Mouse (Mus musculus): Measurements from ENCODE around the gene Pde10a. TPM values are rescaled to one million over a fixed set of nuclear protein-coding genes. Genes with fewer than 3 reads are reported as not detected.

Pde10a gene
- polyA plus RNA-seq, 1 experiment from 2014 or later: 1.4 TPM

- H3K4me1 ChIP-seq (replicated peaks): peaks cover 11% of the 10 kb centered on the region
- H3K4me3 ChIP-seq: no peak overlapping the region
- WGBS: 90% methylated on average over 5 of the region's 5 CpGs
- no peaks in the 10 kb centered on the region for H3K27me3 ChIP-seq
- no peaks in the 10 kb centered on the region for H3K36me3 ChIP-seq
- H3K4me2 ChIP-seq: no peak overlapping the region
- no peaks in the 10 kb centered on the region for H3K9me3 ChIP-seq (replicated peaks)
- no peak for ATAC-seq (replicated peaks; ENCODE audit: insufficient number of reproducible peaks, insufficient read depth, low FRiP score, low read depth)
- H3K9ac ChIP-seq: no peak overlapping the region
- H3K27ac ChIP-seq: no peak overlapping the region
These were observed 378.5 kb downstream of the Pde10a start for GRCm38 (mm10) chr17:8903555-8904283.

GRCm38 (mm10) chr17:8910571-8910970, 385.4 kb downstream of the Pde10a start:
- no peaks in the 10 kb centered on the region for H3K9me3 ChIP-seq (replicated peaks)
- H3K27me3 ChIP-seq: no peaks in the 10 kb centered on the region
- no peak overlapping the region for H3K4me3 ChIP-seq
- H3K36me3 ChIP-seq: no peaks in the 10 kb centered on the region
- no peak overlapping the region for H3K9ac ChIP-seq
- no peak overlapping the region for H3K4me2 ChIP-seq
- no peak overlapping the region for H3K27ac ChIP-seq
- H3K4me1 ChIP-seq (replicated peaks): peaks cover 9% of the 10 kb centered on the region
- ATAC-seq (replicated peaks; ENCODE audit: insufficient number of reproducible peaks, insufficient read depth, low FRiP score, low read depth): no peak
- 56% methylated on average over 5 of the region's 5 CpGs for WGBS

- H3K9me3 ChIP-seq (replicated peaks): no peaks in the 10 kb centered on the region
- no peak overlapping the region for H3K4me2 ChIP-seq
- H3K27ac ChIP-seq: no peak overlapping the region
- H3K9ac ChIP-seq: no peak overlapping the region
- no peaks in the 10 kb centered on the region; the same call in 1 of the 2 replicates for H3K4me1 ChIP-seq (replicated peaks)
- H3K27me3 ChIP-seq: no peaks in the 10 kb centered on the region
- 89% methylated on average over 3 of the region's 3 CpGs for WGBS
- H3K4me3 ChIP-seq: no peak overlapping the region
- no peak for ATAC-seq (replicated peaks; ENCODE audit: insufficient number of reproducible peaks, insufficient read depth, low FRiP score, low read depth)
- no peaks in the 10 kb centered on the region for H3K36me3 ChIP-seq
These were observed 387.8 kb downstream of the Pde10a start for GRCm38 (mm10) chr17:8912933-8913332.

- ATAC-seq (replicated peaks; ENCODE audit: insufficient number of reproducible peaks, insufficient read depth, low FRiP score, low read depth): no peak
- no peaks in the 10 kb centered on the region for H3K9me3 ChIP-seq (replicated peaks)
- H3K9ac ChIP-seq: no peak overlapping the region
- H3K4me1 ChIP-seq (replicated peaks): no peaks in the 10 kb centered on the region
- H3K4me2 ChIP-seq: no peak overlapping the region
- H3K27me3 ChIP-seq: peaks cover 4% of the 10 kb centered on the region; the same call in 1 of the 2 replicates
- H3K27ac ChIP-seq: no peak overlapping the region
- no peak overlapping the region for H3K4me3 ChIP-seq
- no peaks in the 10 kb centered on the region for H3K36me3 ChIP-seq
These were observed 390.5 kb downstream of the Pde10a start for GRCm38 (mm10) chr17:8915693-8916092.

- Histone ChIP-seq H3K27me3 (peaks cover 23% of the 10 kb centered on the region), H3K4me3 (no peak overlapping the region), H3K4me2 (no peak overlapping the region), H3K36me3 (no peaks in the 10 kb centered on the region), H3K9ac (no peak overlapping the region), H3K9me3 (replicated peaks) (no peaks in the 10 kb centered on the region), H3K4me1 (replicated peaks) (no peaks in the 10 kb centered on the region), H3K27ac (no peak overlapping the region)
- no peak for ATAC-seq (replicated peaks; ENCODE audit: insufficient number of reproducible peaks, insufficient read depth, low FRiP score, low read depth)
- WGBS: 45% methylated on average over 4 of the region's 4 CpGs
These were observed 397.9 kb downstream of the Pde10a start for GRCm38 (mm10) chr17:8923074-8923473.

GRCm38 (mm10) chr17:8923727-8924126, 398.6 kb downstream of the Pde10a start:
- Histone ChIP-seq H3K4me3 (no peak overlapping the region), H3K27me3 (peaks cover 25% of the 10 kb centered on the region), H3K9ac (no peak overlapping the region), H3K27ac (no peak overlapping the region), H3K4me2 (no peak overlapping the region), H3K36me3 (no peaks in the 10 kb centered on the region), H3K4me1 (replicated peaks) (no peaks in the 10 kb centered on the region), H3K9me3 (replicated peaks) (no peaks in the 10 kb centered on the region)
- ATAC-seq (replicated peaks; ENCODE audit: insufficient number of reproducible peaks, insufficient read depth, low FRiP score, low read depth): no peak
- 25% methylated on average over 8 of the region's 8 CpGs for WGBS

DNA sequence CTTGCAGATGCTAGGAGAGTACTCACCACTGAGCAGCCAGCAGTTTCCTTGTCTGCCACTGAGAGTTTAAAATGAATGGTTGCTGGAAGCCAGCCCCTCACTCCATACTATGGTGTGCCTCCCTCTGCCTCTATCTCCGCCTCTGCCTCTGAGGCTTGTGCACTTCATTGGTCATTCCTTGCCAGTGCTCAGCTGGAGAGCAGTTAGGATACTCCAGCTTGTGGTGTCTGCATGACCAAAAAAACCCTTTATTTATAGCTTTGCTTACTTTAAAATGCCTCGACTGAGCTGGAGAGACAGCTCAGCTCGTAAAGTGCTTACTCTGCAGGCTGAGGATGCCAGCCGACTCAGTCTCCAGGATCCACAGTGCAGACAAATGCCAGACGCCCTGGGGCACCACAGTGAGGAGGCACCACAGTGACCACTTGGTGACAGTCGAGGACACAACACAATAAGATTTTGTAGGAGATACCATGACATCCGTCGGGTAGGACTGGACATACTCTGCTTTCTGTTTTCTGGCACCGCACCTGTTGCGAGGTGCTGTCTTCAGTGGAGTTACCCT, 400.7 kb downstream of the Pde10a start:
- Histone ChIP-seq H3K9ac (no peak overlapping the region), H3K4me2 (no peak overlapping the region), H3K36me3 (no peaks in the 10 kb centered on the region), H3K4me3 (no peak overlapping the region), H3K9me3 (replicated peaks) (no peaks in the 10 kb centered on the region), H3K27me3 (peaks cover 20% of the 10 kb centered on the region), H3K4me1 (replicated peaks) (peaks cover 4% of the 10 kb centered on the region; the same call in 1 of the 2 replicates), H3K27ac (no peak overlapping the region)
- WGBS: 46% methylated on average over 10 of the region's 10 CpGs
- ATAC-seq (replicated peaks; ENCODE audit: insufficient number of reproducible peaks, insufficient read depth, low FRiP score, low read depth): no peak

- no peak overlapping the region for H3K4me3 ChIP-seq
- no peak overlapping the region for H3K4me2 ChIP-seq
- no peak overlapping the region for H3K9ac ChIP-seq
- H3K36me3 ChIP-seq: no peaks in the 10 kb centered on the region
- no peaks in the 10 kb centered on the region for H3K9me3 ChIP-seq (replicated peaks)
- WGBS: 61% methylated on average over 2 of the region's 2 CpGs
- peaks cover 4% of the 10 kb centered on the region; the same call in 1 of the 2 replicates for H3K4me1 ChIP-seq (replicated peaks)
- no peak overlapping the region for H3K27ac ChIP-seq
- ATAC-seq (replicated peaks; ENCODE audit: insufficient number of reproducible peaks, insufficient read depth, low FRiP score, low read depth): no peak
- peaks cover 31% of the 10 kb centered on the region for H3K27me3 ChIP-seq
These were observed 403.4 kb downstream of the Pde10a start for GRCm38 (mm10) chr17:8928560-8928959.

- H3K27ac ChIP-seq: no peak overlapping the region
- no peaks in the 10 kb centered on the region for H3K36me3 ChIP-seq
- H3K9me3 ChIP-seq (replicated peaks): no peaks in the 10 kb centered on the region
- H3K4me1 ChIP-seq (replicated peaks): peaks cover 4% of the 10 kb centered on the region; the same call in 1 of the 2 replicates
- ATAC-seq (replicated peaks; ENCODE audit: insufficient number of reproducible peaks, insufficient read depth, low FRiP score, low read depth): no peak
- no peak overlapping the region for H3K9ac ChIP-seq
- no peak overlapping the region for H3K4me2 ChIP-seq
- peaks cover 32% of the 10 kb centered on the region for H3K27me3 ChIP-seq
- no peak overlapping the region for H3K4me3 ChIP-seq
- WGBS: 55% methylated on average over 8 of the region's 8 CpGs
These were observed 404.5 kb downstream of the Pde10a start for GRCm38 (mm10) chr17:8929636-8930035.

DNA sequence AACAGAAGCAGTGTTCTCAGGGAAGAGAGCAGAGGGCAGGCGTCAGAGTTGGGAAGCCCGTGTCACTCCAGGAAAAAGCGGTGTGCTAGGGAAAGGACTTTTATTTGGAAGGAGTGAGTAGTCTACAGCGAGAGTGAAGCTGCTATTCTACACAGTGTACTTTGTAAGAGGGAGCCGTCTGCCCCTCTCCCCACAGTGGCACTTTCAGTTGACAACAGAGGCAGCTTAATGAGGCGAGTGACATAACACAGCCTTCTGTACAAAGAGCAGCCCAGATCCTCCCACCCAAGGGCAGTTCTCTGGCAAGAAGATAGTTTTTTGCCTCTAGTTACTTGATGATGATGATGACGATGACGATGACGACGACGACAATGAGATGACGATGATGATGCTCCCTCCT, 410.4 kb downstream of the Pde10a start:
- H3K36me3 ChIP-seq: no peaks in the 10 kb centered on the region
- WGBS: 44% methylated on average over 12 of the region's 12 CpGs
- H3K9ac ChIP-seq: no peak overlapping the region
- H3K4me2 ChIP-seq: no peak overlapping the region
- no peak for ATAC-seq (replicated peaks; ENCODE audit: insufficient number of reproducible peaks, insufficient read depth, low FRiP score, low read depth)
- H3K27ac ChIP-seq: no peak overlapping the region
- peaks cover 38% of the 10 kb centered on the region for H3K27me3 ChIP-seq
- H3K4me1 ChIP-seq (replicated peaks): peaks cover under 1% of the 10 kb centered on the region; the same call in 1 of the 2 replicates
- H3K4me3 ChIP-seq: no peak overlapping the region
- H3K9me3 ChIP-seq (replicated peaks): no peaks in the 10 kb centered on the region

- H3K27me3 ChIP-seq: peaks cover 39% of the 10 kb centered on the region
- WGBS: 2% methylated on average over 4 of the region's 4 CpGs
These were observed 411.4 kb downstream of the Pde10a start for GRCm38 (mm10) chr17:8936603-8937002.

GRCm38 (mm10) chr17:8951588-8951987, 426.4 kb downstream of the Pde10a start:
- Histone ChIP-seq H3K27me3 (peaks cover 5% of the 10 kb centered on the region), H3K9me3 (replicated peaks) (no peaks in the 10 kb centered on the region), H3K4me2 (no peak overlapping the region), H3K9ac (no peak overlapping the region), H3K27ac (no peak overlapping the region), H3K4me1 (replicated peaks) (no peaks in the 10 kb centered on the region), H3K36me3 (0 out of 2 replicates have a peak, but pooled peaks cover 4% of the 10 kb centered on the region), H3K4me3 (no peak overlapping the region)
- 63% methylated on average over 5 of the region's 5 CpGs for WGBS
- ATAC-seq (replicated peaks; ENCODE audit: insufficient number of reproducible peaks, insufficient read depth, low FRiP score, low read depth): no peak

More at GRCm38 (mm10) chr17:8936603-8937002, 411.4 kb downstream of the Pde10a start:
- no peaks in the 10 kb centered on the region for H3K9me3 ChIP-seq (replicated peaks)
- H3K4me3 ChIP-seq: no peak overlapping the region
- no peak for ATAC-seq (replicated peaks; ENCODE audit: insufficient number of reproducible peaks, insufficient read depth, low FRiP score, low read depth)
- no peak overlapping the region for H3K27ac ChIP-seq
- H3K4me1 ChIP-seq (replicated peaks): no peaks in the 10 kb centered on the region
- no peak overlapping the region for H3K9ac ChIP-seq
- H3K4me2 ChIP-seq: no peak overlapping the region
- no peaks in the 10 kb centered on the region for H3K36me3 ChIP-seq
